Mouse (Mus musculus) left cerebral cortex, postnatal 10 days (tissue): Measurements from ENCODE around the gene Ptprd. TPM values are rescaled to one million over a fixed set of nuclear protein-coding genes. Genes with fewer than 3 reads are reported as not detected.

Experiments
- DNase-seq, 2 experiments: peaks; one replicate each; pipeline ENCODE4 v3.0.0; 2021 to 2022; ENCODE audit warnings: low spot score in 2 of 2, mixed read lengths in 1 of 2; ENCODE audit errors: extremely low spot score in 1 of 2
- intact Hi-C: fragments of 180-260 bp; cut with DNase I; formaldehyde crosslinking; loops from one replicate; pipeline ENCODE4 v1.15.1; 2025
- microRNA-seq: library from miRNA; unstranded; fragments of <30 nt; microRNA quantifications from one replicate; pipeline ENCODE4 v1.2.0, GENCODE M21; 2022
- total RNA-seq, 2 experiments: library from RNA; stranded (reverse); gene quantifications; 2 replicates each; pipeline ENCODE4 v1.2.3; 2021

Ptprd gene
- total RNA-seq, 2 experiments from 2014 or later = 402 to 420 TPM

DNA sequence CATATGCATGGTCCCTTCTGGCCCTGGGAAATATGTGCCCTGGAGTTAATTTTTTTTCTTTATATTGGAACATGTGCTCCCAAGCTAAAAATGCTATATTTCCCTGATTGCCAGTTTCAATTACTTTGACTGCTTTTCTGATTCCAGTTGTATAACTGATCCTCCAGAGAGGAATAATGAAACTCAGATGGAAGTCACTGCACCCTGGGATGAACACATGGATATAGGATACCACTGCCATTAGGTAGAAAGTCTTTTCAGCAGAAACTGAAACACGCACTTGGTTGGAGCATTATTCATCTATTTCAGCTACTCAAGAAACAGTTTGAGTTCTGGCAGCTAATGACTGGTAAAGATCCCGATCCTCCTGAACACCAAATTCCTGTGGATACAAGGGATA lies 2211.5 kb downstream of the Ptprd start:
- intact Hi-C loops = no loop called here
- DNase-seq = no peak

DNA sequence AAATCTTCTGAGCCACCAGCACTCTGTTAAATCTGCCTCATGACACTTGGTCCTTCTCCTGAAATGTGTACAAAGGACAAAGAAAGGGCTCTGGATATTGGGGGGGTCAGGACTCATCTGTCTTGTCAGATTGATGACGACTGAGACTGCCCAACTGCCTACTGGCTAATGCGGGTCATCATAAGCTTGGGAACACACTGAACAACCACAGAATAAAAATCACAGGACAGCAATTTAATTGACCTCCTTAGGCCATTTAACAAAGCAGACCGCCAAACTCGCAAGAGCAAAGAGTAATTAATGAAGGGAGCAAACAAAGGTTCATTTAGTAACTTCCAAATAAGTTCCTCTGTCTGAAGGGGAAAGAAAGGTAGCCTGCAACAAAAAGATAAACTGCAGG lies 2215.9 kb downstream of the Ptprd start:
- no peak for DNase-seq
- intact Hi-C loops = no loop called here

DNA sequence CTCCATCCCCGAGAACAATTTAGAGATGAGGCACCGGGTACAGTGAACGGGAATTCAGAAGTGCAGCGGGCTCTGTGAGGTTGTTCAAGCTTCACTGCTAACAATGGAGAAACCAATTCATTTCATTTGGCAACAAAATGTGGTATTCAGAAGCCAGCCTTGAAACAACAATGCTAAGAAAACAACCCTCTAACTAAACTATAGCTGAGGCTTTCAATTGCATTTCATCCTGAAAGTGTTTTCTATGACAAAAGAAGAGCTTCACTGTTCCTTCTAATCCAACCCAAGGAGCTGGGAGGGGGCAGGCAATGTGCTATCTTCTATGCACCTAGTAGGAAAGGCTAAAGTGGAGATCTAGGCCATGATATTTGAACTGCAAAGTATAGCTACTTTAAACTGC lies 2217.2 kb downstream of the Ptprd start:
- intact Hi-C loops = no loop called here

DNA sequence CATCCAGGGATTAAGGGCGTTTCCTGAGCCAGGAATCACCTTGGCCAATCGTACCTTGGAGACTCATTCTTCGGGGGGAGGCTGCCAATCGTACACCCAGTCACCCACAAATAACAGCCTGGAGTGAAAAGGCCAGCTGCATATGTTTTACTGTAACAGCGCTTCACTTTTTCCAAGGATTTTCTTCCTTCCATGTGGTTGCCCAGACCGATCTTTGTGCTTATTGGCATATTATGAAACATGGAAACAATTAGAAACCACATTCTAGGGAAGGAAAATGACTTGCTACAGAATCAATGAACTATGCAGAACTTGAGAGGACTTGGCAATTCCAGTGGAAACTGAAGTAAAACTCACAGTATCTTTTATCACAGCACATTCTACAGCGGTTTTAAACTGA lies 2218.7 kb downstream of the Ptprd start:
- DNase-seq = no peak
- intact Hi-C loops = no loop called here

More for the DNA sequence above, 2217.2 kb downstream of the Ptprd start:
- no peak for DNase-seq

DNA sequence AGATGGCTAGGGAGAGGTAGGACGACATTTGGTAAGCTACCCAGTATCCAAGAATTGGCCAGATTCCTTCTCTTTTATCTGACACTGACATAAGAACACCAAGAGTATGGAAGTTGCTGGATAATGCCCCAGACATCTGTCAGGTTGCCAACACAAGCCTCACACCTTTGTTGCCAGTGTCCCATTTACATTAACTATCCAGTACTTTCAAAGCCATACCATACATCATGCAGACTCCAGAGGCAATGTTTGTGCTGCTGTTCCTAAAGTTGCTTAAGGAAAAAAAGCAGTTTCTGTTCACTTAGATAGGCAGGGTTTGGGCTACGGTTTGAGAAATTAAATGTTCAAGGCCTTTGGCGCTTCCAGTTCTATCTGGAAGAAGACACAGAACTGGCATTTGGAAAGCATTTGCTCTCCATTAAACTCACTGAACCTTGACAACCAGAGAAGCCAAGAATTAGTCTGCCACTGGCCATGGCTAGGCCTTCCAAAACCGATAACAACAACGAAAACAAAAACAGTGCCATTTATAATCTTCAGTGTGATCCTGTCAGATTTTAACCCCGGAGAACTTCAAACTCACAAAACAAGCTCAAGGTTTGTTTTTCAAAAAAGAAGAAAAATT lies 2220.0 kb downstream of the Ptprd start:
- intact Hi-C loops = no loop called here
- no peak for DNase-seq

DNA sequence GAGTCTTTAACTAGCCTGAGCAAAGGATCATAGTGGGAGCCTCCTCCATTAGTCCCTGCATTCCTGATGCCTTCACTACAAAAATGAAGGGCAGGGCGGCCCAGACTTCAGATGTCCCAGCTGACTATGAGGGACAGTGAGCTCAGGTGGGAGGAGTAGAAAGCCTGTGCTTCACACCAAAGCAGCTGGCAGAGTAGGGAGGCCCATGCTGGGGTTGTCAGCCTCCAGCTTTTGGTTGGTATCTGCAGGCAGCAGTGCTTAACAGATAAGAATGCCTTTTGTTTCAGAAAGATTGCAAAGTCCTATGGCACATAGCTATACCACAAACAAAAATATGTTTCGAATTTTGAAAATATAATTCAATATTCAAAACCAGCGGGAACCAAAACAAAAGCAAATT lies 2237.0 kb downstream of the Ptprd start:
- intact Hi-C loops = no loop called here
- DNase-seq = no peak

DNA sequence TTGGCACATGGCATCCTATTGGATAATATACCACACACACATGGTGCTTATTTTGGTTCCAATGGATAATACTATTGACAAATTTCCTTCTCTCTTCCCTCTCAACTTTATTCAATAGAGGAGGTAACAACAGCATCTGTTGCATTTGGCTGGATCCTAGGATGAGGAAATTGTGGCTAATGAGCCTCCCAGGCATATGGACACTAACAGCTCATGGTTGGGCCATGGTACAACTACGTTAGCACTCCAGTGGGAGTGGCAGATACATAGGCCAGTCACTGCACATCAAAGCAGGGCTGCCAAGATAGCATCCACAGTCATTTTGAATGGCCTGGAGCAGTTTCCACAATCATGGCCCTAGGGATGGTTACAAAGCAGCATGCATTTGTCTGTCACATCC lies 2238.4 kb downstream of the Ptprd start:
- no peak for DNase-seq

DNA sequence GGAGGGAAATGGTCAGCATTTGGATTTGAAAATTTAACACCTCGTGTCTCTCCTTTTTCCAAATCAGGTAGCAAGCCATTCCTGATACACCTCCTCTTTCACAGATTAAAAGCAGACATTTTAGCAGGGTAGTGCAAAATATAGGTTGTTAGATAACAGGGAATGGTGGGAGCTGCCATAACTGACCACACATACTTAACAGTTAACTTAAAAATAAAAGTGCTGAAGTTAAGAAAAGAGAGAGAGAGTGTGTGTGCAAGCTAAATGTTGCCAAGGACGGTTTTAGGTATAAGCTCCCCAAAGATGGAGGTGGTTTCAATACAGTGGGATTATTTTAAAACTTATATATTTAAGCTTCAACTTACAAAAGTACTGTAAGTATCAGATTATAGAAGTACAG lies 2241.8 kb downstream of the Ptprd start:
- intact Hi-C loops = no loop called here
- no peak for DNase-seq

More for the DNA sequence above, 2238.4 kb downstream of the Ptprd start:
- intact Hi-C loops = no loop called here

DNA sequence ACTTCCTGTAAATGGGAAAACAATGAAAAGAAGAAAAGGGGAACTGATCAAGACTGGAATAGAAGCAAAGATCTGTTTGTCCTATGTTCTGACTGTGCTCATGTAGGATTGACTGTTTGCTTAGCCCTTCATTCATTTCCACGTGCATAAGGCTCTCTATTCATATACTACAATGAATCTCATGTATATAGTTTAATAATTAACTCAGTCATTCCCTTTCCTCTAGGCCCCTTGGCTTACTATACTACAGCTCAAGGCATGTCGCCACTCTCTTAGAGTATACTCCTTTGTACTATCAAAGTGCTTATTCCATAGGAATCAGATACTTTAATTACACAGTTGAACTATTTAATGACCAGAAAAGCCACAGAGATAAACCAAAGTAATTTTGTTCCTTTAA lies 2243.1 kb downstream of the Ptprd start:
- no peak for DNase-seq
- intact Hi-C loops = no loop called here

DNA sequence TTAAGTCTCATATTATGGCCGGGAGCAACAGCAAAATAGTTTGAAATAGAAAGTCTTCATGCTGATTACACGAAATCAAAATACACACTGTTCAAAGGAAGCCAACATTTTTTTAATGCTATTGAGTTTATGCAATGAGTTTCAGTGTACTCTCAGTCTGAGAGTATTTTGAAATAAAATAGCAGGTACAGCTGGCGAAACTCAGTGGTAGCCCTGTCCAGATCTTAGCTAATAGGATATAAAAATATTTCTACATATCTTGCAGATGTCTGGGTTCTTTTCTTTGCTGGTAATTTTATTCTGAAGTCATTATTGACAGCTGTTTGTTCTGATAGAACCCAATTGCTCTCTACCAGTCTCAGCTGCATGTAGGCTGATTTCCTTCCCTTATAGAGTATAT lies 2246.0 kb downstream of the Ptprd start:
- intact Hi-C loops = no loop called here
- no peak for DNase-seq

DNA sequence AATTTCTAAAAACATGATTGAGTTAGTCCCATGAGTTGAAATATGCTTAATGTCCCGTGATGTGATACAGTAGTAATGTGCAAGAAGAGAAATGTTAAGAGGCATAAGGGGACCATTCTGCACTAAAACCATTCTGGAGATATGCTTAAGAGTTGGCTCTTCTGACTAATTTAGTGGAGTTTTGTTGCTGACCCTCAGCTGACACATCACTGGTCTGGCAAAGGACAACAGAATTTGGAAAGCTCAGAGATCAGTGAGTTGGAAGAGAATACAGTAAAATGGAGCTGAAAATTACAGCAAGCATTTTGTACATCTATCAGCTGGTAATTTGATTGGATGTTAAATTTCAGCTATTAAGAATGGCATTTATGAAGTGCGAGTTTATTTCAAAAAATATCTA lies 2248.8 kb downstream of the Ptprd start:
- intact Hi-C loops = no loop called here
- no peak for DNase-seq

DNA sequence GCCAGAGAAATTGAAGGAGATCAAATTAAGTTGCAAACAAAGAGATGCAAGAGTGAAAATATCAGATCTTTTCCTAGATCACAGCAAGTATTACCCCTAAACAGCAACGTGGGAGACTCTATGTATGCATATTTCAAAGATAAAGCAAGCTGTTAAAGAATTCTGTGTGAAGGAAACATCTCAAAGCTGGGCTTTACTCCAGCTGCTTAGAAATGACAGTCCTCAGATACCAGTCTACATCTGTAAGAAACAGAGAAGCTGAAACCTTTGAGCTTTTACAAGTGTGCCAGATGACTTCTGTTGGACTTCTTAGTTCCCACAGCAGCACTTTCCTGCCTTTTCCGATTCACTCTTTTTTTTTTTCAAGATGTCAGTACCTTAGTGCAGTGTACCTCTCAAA lies 2249.9 kb downstream of the Ptprd start:
- no peak for DNase-seq
- intact Hi-C loops = no loop called here

DNA sequence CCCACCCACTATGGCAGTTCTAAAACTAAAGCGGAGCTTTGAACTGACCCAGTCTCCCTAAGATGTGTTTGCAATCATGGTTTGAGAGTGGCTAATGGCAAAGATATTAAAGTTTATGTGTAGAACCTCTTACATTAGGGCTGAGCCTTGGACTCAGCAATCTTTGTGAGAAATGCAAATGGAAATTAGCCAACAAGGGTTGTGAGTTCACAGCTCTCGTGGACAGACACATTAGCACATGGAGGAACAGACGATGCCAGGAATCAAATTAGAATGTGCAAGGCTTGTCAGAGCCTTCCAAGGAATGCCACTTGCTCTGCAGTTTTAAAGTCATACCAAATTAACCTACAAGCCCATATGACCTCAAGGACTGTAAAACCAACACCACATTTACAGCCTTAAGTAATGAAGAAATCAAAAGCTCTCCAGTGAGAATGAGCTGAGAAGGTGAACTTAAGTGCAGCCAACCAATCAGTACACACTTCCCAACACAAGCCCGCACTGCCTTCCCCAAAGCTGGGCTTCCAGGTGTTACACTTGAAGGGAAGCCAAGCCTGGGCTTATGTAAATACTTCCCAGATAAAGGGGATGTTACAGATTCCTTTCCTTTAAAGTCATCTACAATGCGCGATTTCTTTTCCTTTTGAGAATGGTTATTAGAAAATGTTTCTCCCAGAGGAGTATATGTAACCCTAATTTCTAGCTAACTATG lies 2258.3 kb downstream of the Ptprd start:
- no peak for DNase-seq
- intact Hi-C loops = no loop called here

DNA sequence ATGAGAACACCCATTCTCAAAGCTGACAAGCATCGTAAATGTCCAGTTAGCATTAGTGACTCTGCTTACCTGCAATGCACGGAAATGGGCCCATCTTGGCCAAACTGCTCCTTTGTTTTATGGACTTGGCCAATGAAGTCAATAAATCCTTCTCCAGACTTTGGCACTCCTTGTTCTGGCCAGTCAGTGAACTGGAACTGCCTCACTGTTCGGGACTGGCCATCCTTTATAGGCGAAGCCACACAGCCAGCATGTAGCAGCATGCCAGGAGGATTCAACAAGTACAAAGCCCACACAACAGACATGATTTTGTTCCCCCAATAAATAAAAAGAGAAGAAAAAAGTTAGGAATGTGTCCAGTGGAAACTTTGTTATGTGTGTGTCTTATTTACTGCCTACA lies 2261.2 kb downstream of the Ptprd start:
- intact Hi-C loops = no loop called here
- no peak for DNase-seq

DNA sequence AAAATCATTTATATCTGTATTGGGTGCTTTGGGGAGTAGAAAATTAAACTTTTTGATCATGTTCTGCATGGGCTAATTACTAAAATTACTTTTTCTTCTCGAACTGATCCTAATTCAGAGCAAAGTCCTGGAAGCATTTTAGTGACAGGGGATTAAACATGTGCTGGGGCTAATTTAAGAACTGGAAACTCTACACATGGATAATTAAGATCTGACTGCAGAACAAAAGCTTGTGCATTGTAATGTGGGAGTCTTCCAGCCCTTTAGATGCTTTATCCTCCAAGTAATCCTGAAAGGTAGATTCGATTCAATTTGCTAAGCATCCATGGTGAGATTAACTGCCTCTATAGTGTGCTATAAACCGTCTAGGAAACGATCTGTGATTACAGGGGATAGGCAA lies 2316.9 kb downstream of the Ptprd start:
- DNase-seq = no peak
- intact Hi-C loops = no loop called here

Small RNA genes lying within 50 kb of the gene (microRNA-seq; reads per million reads assigned to microRNA genes)
- gene Gm23159 = not detected
